Mouse (Mus musculus) testis, postnatal 14 days (tissue): Measurements from ENCODE around the gene Zfp277.

Experiments
- DNase-seq: peaks from one replicate; pipeline ENCODE4 v3.0.0; 2021; ENCODE audit warnings: low spot score

Gene Zfp277

DNA sequence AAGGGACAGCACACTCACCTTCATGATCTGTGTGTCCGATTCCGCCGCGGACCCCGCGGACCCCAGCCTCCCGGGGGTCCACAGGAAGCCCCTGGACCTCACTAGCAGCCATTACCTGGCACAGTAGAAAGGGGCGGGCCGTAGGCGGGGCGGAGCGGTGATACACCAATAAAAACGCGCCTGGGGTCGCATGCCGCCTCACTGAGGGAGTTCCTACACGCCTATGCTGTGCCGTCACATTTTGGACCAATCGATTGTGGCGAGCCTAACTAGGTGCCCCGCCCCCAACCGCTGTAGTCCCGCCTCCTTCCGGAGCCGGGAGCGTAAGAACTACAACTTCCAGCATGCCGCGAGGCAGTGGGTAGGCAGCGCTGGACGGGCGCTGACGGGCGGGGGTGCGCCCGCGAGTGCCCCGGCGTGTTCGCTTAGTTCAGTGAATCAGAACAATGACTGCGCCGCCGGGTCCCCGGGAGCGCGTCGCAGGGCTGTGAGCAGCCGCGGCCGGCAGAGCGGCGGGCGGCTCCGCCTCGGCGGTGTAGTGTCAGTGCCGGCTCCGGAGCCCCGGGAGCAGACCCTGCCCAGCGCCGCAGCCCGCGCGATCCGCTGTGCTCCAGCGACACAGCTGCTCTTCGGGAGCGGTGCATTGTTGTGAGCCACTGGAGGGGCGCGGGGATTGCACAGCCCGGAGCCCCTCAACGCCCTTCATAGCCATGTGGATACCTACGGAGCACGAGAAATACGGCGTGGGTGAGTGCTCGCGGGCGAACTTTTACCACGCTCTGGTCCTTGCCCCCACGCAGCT, at the start of gene Zfp277, which contains the start of gene Dock4:
TSS of gene Zfp277 (minus strand) at position 255 of the 802 bp plus-strand sequence.
TSS of gene Dock4 (plus strand) at position 305 of the 802 bp plus-strand sequence.
- DNase-seq = peak; percentile 98

DNA sequence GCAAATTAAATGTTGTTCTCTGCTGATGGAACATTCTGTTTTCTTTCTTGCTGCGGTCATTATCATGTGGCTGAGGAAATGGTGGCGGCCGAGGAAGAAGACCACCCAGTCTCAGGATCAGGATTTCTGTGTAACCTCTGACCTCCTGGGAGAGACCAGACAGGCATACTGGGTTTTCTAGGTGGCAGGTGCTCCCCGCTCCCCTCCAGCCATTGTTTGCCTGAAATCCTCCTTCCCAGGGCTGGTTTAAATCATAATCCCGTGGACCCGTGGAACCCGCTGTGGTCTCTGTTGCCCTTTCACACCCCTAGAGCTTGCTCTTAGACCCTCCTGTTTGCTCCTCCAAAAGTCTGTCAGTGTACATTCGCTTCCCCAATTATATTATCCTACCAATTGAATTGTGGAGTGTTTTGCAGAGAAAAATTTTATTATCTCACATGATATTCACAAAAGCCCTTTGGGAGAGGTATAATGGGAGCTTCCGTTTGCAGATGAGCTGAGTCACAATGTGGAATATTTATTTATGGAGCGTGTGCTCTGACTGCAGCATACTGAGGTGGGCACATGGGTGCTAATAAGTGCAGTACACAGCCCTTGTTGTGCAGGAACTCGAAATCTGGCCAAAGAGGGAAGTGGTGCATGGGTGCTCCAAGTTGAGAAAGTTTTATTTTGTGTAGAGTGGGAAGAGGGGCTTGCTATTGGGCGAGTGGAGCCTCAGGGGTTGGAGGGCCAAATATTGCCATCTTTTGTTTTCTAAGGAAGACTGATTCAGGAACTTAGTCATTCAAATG, 40.5 kb upstream of the Zfp277 start:
- DNase-seq = no peak

DNA sequence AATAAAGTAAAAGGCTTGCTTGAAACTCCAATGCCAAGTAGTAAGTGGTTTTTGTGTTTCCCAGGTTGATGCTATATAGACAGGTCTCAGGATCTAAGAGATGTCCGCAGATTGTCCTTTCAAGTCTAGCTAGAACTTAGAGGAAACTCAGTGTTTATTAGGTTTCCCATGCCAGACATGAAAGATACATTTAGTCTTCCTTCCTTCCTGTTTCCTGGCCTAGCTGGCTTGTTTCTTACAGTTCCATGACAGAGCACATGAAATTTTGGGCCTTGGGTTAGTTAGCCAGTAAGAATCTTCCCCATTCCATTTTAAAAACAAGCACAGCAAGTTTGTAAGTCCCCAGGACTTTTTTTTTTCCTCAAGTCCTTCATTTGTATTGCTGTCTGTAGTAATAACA, 39.5 kb upstream of the Zfp277 start:
- DNase-seq = no peak

DNA sequence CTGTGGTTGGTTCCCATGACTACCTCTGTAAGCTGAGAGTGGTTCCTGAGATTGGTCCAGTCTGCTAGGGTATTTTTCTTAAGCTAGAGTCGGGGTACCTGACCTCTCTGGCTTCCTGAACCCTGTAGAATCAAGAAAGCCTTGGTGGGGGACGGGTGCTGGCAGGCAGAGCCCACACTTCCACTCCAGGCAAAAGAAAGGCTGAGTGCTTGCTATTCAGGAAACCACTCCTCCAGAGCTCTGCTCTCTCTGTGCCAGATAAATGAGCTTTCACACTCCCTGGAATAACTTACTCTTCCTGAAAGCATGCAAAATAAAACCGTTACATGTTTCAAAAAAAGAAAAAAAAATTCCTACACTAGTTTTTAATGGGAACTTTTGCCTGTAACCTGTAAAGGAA, 38.5 kb upstream of the Zfp277 start:
- DNase-seq = no peak

DNA sequence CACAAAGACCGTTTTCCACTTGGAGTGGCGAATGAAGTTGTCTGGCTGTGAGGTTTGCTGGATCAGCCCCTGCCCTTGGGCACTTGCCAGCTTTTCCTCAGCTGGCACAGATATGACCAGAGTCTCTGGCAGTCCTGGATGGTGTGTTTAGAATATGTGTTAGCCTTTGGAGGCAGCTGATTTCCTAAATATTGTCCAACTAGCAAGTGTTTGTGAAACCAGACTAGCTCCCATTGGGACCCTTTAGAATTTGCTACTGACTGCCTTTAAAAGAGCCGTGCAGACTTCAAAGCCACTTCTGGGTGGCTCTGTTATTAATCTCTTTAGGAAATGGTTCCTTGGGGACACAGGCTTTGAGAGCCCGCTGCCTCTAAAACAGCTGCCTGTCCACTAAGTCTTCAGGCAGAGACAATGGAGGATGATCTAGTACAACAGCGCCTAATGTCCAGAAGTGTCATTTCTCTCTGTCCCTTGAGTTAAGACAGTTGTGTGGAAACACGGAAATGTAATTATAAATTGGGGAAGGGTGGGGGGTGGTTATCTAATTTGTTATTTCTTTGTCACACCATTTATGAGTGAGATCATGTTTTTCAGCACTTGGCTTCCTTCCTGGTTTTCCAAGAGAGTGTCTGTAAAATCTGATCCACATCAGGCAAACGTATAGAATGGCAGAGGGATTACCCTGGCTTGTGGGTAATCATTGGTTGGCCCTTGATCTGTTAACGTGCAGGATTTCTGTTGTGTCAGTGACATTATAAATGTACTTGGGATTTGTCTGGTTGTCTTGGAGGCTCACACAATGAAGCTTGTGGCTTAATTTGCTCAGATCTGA, 32.1 kb upstream of the Zfp277 start:
- DNase-seq = no peak

DNA sequence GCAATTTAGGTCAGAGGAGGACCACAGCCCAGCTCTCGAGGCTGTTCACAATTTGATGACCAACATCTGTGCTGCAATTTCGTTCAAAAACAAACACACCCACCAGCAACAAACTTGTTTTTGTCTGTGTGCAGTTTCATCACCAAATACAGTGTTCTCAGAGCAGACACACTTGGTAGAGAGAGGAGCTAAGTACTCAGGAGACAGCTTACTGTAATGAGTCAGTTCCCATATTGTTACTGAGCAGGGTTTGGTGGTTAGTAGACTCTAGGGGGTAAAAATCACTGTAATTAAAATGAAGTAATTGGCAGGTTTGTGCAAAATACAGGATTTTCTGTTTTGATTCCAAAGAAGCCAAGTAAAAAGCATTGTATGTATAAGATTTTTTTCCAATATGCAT, 28.0 kb upstream of the Zfp277 start:
- DNase-seq = no peak

DNA sequence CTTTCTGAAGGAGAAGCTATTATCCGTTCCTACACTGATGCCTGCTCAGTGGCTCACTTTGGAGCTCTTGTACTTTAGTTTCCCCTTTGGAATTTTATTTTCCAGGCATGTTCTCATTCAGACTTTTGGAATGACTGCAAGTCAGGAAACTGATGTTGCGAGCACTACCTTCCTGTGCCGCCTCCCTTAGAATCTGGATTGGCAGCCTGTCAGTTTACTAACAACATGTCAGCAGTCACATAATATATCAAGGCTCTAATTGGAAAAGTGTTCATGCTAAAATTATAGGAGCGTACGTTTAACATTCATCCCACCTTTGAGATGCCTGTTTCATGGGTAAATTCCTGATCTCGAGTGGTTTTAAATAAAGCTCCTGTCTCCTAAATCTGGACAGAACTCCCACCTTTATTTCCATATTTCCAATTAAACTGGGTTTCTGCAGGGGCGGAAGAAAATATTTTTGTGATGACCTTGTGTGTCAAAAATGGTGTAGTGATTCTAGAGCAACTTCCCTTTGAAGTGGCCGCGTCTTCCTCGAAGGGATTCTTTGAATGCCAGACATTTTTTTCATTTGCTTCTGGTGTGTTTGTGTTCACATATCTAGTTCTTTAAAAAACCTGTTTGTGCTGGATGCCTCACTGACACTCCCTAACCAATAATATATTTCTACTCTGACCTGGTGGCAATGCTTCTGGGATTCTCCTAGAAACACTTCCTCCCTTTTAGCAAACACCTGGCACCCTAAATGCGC, 26.1 kb upstream of the Zfp277 start:
- DNase-seq = no peak

DNA sequence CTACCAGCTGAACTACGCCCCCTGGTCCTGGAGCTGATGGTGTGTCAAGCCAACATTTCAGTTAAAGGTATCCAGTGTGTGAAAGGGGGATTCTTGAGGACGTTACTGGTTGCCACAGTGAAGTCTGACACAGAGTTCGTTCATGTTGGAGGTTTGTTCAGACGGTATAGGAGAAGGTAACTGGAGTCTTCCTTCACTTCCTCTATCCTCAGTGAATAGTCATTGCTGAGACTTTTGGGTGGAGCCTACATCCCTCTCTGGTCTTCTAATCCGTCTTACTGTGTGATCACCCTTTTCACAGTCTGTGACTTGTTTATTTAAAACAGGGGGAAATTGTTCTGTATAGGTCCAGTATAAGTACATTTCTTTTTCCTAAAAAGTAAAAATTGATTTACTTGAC, 23.3 kb upstream of the Zfp277 start:
- no peak for DNase-seq

DNA sequence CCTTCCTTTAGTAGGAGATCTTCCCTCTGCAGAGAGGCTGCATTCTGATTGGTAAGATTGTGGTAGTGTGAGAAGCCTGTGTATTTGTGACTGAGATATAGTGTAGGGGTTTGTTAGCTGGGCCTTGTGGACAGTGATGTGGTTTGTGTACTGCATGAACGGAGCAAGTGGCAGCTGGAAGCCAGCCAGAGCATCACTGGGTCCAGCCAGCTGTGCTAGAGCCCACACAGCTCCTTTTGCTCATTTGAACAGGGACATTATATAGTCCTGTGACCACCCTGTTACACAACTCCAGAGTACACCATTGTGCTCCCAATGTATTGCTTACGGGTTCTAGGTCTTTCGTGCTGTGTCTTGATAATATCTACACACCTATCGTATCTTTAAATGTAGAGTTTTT, 22.5 kb upstream of the Zfp277 start:
- DNase-seq = no peak

DNA sequence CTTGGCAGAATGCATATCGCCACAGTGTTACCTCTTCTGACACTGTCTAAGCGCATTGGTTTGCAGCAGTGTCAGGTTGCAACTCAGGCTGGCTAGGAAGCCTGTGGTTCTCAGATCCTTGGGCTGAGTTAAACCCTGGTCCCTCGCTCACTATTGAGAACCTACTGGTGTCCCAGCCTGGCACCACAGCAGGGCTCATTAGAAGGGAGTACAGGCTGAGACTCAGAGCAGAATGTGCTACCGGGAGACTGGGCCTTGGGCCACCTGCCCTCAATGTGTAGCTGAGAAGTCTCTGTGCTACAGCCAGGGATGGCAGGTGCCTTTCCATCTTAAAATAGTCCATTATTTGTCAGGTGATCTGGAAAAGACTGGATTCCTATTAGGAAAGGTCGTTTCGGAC, 18.6 kb upstream of the Zfp277 start:
- DNase-seq = peak; percentile 28

DNA sequence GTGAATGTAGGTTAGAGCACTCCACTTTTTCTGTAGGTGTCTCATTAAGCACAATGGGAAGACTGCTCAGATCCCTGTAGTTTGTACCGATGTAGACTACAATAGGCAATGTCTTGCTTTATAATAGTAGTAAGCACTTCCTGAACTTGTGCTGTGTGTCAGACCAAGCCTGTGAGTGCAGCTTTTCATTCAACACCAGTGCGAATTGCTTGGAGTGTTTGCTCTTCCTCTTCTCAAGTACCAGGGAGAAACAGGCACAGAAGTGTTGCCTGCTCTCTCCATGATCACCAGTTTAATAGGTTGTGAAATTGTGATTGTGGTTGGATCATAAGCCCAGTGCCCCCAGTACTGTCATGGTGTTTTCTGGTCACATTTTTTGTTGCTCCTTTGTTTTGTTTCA, 18.1 kb upstream of the Zfp277 start:
- DNase-seq = no peak

DNA sequence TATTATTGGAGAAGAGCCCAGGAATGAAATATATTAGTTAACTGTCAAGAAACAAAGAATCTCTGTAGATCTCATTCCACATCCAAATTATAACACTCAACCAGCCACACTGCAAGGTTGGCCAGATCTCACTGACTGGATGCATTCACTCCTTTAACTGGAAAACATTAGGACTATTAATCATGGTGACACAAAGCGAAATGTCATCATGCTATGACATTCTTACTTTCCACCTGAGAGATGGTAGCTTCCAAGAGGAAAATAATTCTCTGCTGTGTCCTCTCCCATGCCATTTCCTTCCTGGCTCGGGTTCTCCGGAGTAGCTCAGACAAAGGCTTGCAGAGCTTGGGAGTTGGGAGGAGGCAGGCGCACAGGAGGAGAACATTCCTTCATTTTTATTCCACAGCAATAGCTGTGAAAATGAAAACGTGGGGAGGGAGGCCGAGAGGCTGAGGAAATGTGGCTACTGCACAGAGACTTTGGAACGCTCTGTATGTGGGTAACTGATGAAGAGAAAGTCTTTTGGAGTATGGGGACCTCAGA, 17.1 kb upstream of the Zfp277 start:
- no peak for DNase-seq

DNA sequence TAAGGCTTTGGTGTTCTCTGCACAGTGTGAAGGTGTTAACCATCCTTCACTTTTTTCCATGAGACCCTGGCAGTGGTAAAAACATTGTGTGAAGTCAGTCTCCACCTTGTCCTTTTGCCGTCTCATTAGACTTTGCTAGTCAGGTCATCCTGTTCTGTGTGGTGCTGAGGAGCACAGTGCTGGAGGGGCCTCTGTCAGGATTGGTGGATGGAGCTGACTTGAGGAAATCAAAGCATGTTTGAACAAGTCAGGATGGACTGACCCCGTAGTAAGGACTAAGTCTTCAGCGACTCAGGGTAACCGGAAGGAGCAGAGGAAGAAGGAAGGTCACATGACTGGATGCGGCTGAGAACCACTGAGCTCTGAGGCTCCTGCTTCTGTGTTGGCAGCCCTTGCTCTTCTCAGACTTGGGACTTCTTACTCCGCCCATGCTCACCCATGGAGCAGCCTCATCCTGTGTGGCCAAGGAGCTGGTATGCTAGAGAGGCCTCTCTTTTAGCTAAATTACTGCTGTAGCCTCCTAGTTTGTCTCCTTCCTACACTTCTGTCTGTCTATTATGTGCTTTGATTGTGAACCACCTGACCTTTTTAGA, 14.1 kb upstream of the Zfp277 start:
- no peak for DNase-seq

DNA sequence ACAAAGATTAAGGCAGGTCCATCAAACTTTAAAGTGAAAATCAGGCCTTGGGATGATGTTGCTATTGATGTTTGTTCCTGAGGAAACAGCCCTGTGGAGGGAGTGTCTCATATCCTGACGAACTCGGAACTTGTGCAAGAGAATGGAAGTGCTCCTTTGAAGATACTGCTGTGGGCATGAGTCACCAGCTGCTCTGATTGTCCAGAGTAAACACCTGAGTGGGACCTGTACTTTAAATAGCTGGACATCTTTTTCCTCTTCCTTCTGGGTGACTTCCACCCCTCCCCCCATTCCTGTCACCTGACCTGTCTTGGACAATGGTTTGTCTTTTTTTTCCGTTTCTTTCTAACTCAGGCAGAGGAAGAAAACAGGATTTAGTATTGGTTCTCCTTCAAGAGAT, 13.3 kb upstream of the Zfp277 start:
- DNase-seq = no peak

DNA sequence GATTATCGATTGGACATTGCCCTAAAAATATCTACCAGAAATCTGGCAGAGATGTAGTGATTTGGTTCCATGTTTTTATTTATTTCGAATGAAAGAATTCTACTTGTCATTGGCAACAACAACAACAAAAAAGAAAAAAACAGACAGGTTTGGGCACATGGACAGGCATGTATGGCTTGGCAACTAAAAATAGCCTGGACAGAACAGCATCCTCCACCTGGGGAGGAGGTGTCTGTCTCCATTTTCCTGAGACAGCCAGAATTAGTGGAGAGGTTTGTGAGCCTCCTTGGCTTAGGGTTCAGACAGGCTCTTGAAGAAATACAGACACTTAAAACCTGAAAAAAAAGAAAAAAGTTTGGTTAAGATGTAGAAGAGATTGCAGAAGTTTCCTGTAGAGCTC, 10.8 kb upstream of the Zfp277 start:
- DNase-seq = no peak

DNA sequence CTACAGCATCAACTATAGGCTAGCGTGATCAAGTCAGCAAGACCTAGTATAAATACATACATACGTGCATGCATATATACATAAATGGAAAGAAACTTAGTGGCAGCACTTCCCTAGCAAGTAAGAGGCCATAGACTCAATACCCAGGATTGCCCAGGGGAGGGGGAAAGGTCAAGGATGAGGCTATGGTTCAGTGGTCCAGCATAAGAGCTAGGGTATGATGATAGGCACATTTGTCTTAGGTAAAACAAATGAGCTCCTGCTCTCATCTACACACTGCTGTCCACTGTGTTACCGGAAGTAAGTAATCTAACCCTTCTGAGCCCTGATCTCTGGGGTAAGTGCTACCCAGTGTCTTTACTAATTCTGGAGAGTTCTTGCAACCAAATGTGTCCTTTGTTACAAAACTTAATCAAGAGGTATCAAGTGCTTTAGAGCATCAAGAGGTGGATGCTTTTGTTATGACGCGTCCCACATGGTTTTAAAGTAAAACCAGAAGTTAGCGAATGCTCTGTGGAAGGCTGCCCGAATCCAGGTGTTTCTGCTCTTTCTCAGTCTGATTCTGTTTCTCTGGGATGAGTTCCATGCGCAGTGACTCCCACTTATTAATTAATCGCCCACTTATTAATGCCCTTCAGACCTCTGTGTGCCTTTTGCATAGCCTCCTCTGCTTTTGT, 3.6 kb upstream of the Zfp277 start:
- no peak for DNase-seq

DNA sequence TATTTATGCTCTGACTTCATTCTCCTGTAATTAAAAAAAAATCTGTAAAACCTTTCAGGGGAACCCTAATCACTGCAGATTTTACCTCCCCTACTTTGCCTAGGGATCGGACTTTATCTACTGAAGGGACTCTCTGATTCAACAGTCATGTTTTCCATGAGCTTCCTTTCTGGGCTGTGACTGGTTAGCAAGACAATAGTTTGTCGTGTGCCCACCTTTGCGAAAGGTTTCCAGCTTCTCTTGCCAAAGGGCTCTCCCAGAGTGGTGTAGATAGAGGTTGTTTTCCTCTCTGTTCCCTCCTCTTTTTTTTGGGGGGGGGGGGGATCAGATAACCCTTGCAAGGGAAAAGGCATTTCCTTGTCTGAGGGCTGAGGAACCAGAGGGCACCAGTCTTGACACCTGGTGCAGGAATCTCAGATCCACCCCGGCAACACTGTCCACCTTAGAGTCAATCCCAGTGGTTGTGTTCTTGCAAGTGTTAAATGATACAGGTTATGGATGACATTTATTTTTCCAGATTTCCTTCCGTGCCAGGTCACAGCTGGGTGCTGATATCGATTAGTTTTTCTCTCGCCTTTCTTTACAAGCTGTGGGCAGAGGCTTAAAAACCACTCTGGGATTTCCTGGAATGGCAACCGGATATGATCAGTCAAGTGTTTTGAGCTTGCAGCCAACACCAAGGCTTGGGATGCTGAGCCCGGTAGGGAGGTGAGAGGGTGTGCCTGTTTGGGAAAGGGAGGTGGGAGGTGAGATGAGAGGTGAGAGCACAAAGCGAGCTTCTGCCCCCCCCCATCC, 2.1 kb upstream of the Zfp277 start:
- no peak for DNase-seq

DNA sequence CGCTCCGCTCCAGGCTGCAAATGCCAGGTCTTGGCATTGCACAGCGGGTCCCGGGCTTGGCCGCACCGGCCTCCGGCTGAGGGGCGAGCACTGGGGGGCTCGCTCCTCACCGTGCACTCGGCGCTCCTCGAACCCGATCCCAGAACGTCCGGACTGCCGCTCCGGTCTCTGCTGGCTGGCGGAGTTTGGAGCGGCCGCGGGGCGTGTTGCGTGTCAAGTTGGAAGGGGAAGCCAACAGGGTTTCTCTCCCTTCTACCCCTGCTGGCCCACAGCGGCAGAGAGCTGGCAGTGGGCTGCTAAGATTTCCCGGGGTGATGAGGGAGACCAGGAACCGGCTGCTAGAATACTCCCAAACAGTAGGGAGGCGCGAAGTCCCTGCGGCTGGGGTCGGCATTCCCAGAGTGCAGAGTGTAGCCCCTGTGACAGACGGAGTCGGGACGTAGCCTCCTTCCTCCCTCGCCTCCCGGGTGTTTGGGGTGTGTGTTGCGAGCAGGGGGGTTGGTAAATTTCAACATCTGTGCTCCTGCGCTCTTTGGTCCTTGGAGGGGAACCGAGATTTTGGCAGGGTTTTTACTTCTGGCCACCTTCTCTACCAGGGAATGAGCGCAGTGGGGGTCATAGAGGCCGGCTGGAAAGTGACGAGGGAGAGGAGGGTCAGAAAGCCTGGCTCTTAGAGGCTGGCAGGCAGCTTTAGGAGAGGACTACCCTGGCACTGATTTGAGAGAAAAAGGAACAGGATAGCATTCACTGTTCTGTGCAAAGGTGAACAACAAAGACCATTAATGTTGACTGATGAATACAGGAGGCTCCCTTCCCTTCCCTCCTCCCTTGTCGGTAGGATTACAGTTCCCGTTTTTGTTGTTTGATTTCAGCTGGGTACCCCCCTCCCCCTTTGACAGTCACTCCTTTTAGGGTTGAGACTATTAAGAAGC, 1.0 kb upstream of the Zfp277 start:
- DNase-seq = no peak

DNA sequence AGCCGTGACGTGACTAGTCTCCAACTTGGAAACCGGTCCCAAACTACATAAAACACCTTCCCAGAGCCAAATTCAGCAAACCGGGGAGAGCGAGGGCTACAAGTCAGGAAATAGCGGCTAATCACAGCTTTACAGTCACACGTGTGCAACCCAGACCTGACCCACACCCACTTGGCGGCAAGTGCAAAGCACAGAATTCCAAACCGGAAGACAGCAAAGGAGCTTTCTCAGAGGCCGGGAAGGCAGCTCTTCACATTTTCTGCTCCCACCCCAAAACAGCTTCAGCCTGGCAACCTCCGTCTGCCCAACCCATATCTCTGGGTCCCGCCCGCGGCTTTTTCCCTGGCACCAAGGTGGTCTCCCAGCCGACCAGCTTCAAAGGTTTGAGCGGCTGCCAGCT, 496 bp downstream of the Zfp277 start:
- no peak for DNase-seq
